Mouse (Mus musculus) c-Kit-positive CD71-positive TER-119-negative erythroid progenitor cells, embryonic 14.5 days (primary cell): ENCODE measurements around the gene Stk39.

Experiments
- DNase-seq: peaks from one replicate; pipeline ENCODE4 v3.0.0-alpha.2; 2013; ENCODE audit warnings: low read depth

Stk39 gene

DNA sequence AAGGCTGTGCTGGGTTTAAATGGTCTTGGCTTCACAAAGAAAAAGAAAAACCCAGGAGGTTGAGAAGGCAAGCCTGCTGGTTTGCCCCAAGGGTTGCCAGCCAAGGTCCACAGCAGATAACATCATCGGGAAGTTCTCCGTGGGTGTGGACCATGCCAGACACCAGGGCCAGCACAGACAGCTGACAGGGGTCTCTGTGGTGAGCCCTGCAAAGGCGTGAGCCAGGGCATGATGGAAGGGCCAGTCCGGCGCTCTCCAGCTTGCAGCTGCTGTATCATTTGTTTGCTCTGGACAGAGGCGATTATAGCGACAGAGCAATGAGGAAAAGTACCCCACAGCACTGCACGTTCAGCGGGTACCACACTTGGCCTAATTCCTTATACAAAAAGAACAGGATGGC lies 126.8 kb downstream of the Stk39 start:
- DNase-seq, result no peak

DNA sequence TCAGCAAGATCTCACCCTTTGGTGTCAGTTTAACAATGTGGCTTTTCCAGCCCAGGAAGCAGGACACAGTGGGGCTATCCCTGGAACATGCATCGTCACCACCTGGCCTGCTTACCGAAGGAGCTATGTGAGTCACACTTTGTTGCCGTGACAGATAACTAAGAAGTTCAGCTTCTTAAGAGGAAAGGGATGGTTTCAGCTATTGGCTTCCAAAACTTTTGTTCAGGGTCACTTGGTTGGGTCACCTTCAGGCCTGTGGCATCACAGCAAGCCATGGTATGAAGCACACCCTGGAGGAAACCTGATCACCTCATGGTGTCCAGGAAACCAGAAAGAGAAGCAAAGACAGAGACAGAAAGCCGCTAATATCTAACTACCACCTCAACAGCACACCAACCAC lies 128.3 kb downstream of the Stk39 start:
- no peak for DNase-seq

DNA sequence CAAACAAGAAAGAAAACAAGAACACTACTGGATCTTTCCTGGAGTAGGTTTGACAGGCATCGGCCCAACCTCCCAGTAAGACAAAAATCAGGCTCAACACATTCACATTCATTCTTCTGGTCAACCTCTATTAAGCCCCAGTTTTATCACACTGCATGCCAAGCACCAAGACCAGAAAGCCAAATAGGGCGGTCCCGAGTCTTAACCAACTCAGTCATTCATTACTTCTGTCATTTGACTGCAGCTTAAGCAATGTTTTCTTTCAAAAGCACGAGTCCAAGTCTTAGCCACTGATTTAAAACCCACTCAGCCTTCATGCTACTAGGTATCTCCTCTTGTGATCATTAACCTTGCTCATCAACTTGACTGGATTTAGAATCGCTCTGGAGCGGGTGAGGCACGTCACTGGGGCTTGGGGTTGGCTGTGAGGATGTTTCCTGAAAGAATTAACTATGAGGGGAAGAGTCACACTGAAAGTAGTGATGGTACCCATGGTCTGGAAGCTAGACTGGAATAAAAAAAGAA lies 129.9 kb downstream of the Stk39 start:
- DNase-seq, result no peak

- DNase-seq, result no peak
These were observed 135.2 kb downstream of the Stk39 start for GRCm38 (mm10) chr2:68336913-68337312.

DNA sequence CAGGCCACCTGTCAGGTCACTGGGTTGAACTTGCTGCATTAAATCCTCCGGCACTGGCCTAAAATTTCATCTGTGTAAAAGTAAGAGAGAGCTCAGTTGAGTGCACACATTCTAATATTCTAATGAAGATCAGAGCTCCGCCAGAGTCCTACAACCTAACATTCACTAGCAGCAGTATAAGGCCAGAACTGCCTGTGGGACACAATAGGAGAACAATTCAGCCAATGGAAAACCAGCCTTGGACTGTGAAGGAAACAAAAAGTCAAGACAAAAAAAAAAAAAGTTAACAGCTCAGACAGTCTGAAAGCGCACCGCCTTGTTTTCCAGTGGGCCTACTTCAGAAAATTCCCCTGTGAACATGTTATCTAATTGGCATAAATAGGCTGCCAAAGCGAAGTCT lies 137.1 kb downstream of the Stk39 start:
- DNase-seq, result no peak

- DNase-seq, result no peak
These were observed 146.8 kb downstream of the Stk39 start for GRCm38 (mm10) chr2:68325306-68325705.

GRCm38 (mm10) chr2:68321230-68321629 lies 150.8 kb downstream of the Stk39 start:
- DNase-seq, result no peak

DNA sequence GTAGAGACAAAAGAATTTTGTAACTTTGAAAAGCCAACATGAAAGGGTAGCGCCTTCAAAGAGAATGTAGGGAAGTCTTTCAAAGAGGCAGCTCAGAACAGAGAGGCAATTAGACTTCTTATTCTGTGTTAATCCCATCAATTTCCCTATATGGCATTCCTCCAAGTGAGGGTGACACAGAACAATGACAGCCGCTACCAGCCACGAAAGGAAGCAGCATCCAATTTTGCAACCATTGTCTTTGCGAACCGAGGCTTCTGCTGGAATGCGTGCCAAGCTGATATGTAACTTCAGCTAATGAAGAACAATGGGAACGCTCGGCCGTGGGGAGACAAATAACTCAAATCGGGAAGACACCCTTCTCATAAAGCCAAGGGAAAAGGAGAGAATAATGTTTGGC lies 151.4 kb downstream of the Stk39 start:
- DNase-seq, result no peak

DNA sequence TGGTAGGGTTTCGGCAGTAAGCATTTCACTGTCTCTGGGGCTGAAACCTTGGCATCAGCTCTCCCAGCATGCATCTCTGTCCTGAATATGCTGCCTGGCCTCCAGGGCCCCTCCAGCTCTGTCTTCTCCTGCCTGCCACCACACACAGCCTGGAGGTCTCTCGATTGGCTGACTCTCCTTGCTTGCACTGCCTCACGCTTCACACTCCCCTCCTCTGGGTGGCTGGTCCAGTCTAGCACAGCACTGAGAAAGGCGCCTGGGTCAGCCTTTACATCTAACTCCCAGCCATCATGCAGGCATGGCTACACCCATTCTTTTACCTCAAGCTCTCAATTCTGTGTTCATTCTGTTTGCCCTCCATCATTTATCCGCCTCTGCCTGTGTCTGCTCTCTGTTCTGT lies 153.6 kb downstream of the Stk39 start:
- no peak for DNase-seq

DNA sequence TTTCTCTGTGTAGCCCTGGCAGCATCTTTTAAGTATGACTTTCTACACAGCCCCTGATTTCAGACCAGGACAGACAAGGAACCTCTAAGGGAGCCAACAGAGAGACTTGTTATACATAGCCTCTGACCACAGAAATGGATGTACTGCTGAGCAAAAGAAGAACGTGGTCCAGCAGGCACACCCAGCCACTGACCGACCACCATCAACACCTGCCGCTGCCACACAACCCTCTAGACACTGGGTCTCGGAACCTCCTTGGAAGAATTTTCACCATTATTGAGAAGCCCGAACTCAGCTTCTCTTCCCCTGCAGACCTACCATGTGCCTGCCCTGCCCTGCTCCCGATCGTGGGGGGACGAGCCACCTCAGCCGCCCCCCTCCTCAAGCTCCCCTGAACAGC lies 154.2 kb downstream of the Stk39 start:
- DNase-seq, result no peak

- DNase-seq, result no peak
These were observed 154.6 kb downstream of the Stk39 start for GRCm38 (mm10) chr2:68317452-68317851.

GRCm38 (mm10) chr2:68315258-68315657 lies 156.8 kb downstream of the Stk39 start:
- no peak for DNase-seq

DNA sequence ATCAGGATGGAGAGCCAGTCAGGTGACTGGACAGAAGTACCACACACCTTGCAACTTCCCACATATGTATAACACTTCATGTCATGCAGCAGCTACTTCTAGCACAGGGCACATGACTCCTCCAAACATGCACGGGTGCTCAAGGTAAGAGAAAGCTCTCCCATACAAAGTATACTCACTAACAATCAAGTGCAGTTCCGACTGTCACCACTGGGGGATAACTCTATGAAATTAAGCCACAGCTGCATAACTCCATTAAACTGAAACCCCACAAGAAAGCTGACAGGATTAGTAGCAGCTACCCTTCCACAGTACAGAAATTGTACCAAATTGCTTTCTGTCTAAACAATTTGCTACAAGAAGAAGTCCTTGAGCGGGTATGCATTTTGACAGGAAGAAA lies 161.9 kb downstream of the Stk39 start:
- DNase-seq, result peak; percentile 9

DNA sequence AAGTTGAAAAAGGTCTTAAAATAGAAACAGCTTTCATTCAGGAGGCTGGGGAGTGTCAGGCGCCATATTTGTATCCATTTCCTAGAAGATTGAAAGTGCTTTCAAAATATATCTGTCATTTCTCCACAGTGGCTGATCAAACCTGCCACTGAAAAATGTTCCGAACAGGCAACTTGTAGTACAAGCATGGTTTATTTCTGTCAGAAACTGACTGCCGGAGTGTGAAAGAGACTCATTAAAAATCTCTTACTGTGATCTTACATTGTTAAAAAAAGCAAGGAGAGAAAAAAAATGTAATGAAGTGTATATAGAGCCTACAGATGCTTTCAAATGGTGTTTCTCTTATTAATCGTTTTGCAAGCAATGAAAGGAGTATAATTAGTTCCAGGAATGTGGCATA lies 165.5 kb downstream of the Stk39 start:
- no peak for DNase-seq

DNA sequence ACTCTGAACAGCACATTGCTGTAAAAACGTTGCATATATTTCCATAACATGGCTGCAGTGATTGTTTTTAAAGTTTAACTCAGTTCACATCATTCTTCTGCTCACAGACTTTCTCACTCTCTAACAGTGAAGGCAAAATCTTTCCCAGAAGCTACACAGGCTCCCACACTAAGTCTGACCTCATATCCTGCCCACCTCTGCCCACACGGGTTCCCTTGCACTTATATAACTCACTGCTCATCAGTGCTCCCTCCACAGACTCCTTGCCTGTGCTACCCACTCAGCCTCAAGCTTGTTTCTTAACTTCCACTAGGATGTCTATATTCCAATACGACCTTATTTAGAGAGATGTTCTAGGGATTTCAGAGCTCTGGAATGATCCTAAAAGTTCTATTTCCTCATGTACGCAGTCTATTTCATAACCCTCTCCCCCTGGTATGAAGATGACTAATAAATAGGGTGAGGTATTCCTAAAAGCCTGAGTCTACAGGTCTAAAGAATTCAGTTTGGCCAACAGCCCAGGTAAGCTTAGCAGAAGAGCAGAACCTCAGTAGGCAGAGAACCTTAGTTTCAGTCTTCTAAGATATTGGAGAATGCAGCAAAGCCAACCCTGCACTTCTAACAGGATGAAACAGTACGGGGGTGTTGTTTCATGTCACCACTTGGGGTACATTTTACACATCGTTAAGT lies 167.2 kb downstream of the Stk39 start:
- no peak for DNase-seq

GRCm38 (mm10) chr2:68301811-68302542 lies 170.1 kb downstream of the Stk39 start:
- no peak for DNase-seq

DNA sequence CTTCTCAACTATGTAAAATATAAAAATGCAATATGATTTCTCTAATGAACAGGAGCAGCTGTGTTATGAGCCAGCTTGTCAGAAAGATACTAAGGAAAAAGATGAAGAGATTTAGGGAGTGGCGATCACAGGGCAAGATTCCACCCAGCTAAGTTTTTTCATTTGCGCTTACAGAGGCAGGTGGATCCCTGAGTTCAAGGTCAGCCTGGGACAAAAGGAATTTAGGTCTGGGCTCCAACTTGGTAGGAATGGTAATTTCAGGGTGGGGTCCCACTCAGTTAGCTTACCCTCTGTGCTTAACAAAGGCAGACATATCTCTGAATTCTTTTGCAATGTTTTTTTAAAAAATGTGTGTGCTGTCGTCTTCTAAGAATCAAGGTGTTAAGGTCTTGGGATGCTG lies 173.7 kb downstream of the Stk39 start:
- DNase-seq, result no peak

DNA sequence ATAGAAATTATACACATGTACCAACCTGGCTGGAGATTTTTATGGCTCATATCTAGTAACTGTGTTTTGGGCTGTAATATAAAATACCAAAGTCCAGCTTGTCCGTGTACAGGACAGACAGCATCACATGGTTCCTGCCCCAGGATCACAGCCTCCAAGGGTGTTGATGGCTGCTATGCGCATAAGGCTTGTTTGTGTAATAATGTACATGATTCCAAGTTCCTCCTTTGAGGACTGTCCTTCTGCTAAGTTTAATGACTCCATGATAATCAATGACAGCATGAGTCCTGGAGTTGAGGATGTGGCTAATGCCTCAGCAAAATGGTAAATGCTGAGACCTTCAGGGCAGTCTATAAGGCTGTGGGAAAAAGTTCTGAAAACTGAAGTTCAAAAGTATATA lies 174.1 kb downstream of the Stk39 start:
- no peak for DNase-seq

GRCm38 (mm10) chr2:68296743-68297142 lies 175.3 kb downstream of the Stk39 start:
- DNase-seq, result no peak

GRCm38 (mm10) chr2:68292539-68293320 lies 179.3 kb downstream of the Stk39 start:
- DNase-seq, result no peak

- no peak for DNase-seq
These were observed 180.2 kb downstream of the Stk39 start for GRCm38 (mm10) chr2:68291895-68292294.

DNA sequence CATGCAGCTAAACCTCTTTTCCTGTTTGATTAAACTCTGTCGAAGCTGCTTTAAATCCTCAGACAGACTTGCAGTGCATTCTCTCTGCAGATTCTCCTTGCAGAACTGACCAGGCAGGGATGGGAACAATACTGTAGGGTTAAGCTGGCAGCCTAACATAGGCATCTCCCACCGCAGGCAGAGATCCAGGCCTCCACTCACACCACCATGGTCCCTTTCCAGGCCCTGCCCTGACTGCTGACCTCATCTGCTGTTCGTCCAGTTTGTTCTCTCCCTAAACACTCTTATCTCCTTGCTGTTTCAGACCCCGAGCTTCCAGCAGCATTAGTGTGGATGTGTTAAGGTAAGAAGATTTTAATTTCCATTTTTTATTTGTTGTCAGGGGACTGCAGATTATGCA lies 182.1 kb downstream of the Stk39 start:
- no peak for DNase-seq

- DNase-seq, result no peak
These were observed 182.9 kb downstream of the Stk39 start for GRCm38 (mm10) chr2:68289177-68289576.
